ENCODE assay signal across 8 mouse cellular contexts in the genomic region with DNA sequence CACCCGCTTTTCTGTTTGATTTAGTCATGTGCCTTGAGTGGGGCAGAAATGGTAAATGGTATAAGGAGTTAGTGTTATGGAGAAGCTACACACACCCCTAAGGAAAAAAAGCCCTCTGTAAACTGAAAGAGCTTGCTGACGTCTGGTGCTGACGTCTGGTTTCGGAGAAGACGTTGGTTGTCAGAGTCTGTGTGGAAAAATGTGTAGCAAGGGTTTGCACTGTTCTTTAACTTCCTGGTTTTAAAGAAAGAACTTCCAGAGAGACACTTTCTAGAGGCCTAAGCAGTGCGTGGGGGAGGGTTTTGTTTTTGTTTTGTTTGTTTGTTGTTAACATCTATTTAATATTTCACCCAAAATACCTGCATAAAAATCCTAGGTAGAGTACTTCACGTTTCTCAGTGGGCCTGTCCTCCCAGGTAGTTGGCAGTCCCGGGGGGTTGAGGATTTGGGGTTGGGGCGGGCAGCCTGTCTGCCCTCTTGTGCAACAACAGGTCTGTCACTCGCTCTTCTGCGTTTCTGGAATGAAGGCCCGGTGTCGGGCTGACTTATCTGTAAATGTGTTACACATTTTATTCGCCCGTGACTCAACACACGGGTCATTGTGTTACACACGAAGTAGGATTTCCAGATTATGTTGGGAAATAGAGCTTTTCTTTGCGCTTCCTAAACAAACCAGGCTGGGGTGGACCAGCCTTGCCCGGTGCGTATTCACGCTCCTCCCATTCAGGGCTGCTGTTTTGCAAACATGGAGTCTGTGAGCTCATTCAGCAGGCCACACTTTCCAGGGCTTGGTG. TPM values are rescaled to one million over a fixed set of nuclear protein-coding genes. Genes with fewer than 3 reads are reported as not detected.
A peak's percentile ranks its signal among the peaks of the same experiment; 100 is the strongest.
DNase-seq lines count a peak whose midpoint lies in the region; ATAC-seq and TF ChIP-seq lines count a peak whose summit lies in the region.

No protein-coding gene starts in this region.

- WGBS in heart, embryonic 12.5 days: 58% methylated on average over 21 of the region's 21 CpGs
- WGBS in bone marrow, adult 2 months: 48% methylated on average over 21 of the region's 21 CpGs
- 50% methylated on average over 21 of the region's 21 CpGs for WGBS in kidney, postnatal 0 days

- H3K27ac ChIP-seq in heart, embryonic 12.5 days (ENCODE audit: poor library complexity, severe bottlenecking): no peak overlapping the region
- peak overlapping the region; percentile 72 for H3K27ac ChIP-seq in bone marrow, adult 2 months (ENCODE audit: control insufficient read depth, insufficient read depth, low read depth, low read length, poor library complexity)
- peak overlapping the region; percentile 62 for H3K27ac ChIP-seq in kidney, postnatal 0 days

- peaks cover 58% of the 10 kb centered on the region for H3K36me3 ChIP-seq in heart, embryonic 12.5 days
- H3K36me3 ChIP-seq in kidney, postnatal 0 days (ENCODE audit: insufficient read depth, low read length): peaks cover 29% of the 10 kb centered on the region

- no peak overlapping the region for H3K4me3 ChIP-seq in heart, embryonic 12.5 days
- H3K4me3 ChIP-seq in bone marrow, adult 2 months (replicated peaks; ENCODE audit: control insufficient read depth, low read depth, low read length): no peak overlapping the region
- H3K4me3 ChIP-seq in kidney, postnatal 0 days (replicated peaks; ENCODE audit: low read depth, low read length): no peak overlapping the region

- no peak for TF ChIP-seq CTCF in bone marrow, adult 2 months (IDR thresholded peaks at IDR 0.05; ENCODE audit: control insufficient read depth, insufficient read depth, low read length)
- TF ChIP-seq CTCF in kidney, postnatal 0 days (IDR thresholded peaks at IDR 0.05; ENCODE audit: low read depth): no peak

- peak overlapping the region; percentile 13; the same call in 1 of the 2 replicates for H3K9ac ChIP-seq in heart, embryonic 12.5 days
- H3K9ac ChIP-seq in kidney, postnatal 0 days (ENCODE audit: low read depth, low read length): no peak overlapping the region

- H3K9me3 ChIP-seq in heart, embryonic 12.5 days (replicated peaks): no peaks in the 10 kb centered on the region
- H3K9me3 ChIP-seq in kidney, postnatal 0 days (replicated peaks; ENCODE audit: low read length): no peaks in the 10 kb centered on the region

- H3K27me3 ChIP-seq in heart, embryonic 12.5 days (replicated peaks): no peaks in the 10 kb centered on the region
- no peaks in the 10 kb centered on the region for H3K27me3 ChIP-seq in kidney, postnatal 0 days (ENCODE audit: insufficient read depth, low read length)

- peak overlapping the region; percentile 45 for H3K4me2 ChIP-seq in heart, embryonic 12.5 days
- H3K4me2 ChIP-seq in kidney, postnatal 0 days (ENCODE audit: low read length): peak overlapping the region; percentile 24

- H3K4me1 ChIP-seq in heart, embryonic 12.5 days (replicated peaks): peaks cover 36% of the 10 kb centered on the region
- no peaks in the 10 kb centered on the region for H3K4me1 ChIP-seq in bone marrow, adult 2 months (ENCODE audit: control insufficient read depth, insufficient read depth, low read length)
- peaks cover 22% of the 10 kb centered on the region for H3K4me1 ChIP-seq in kidney, postnatal 0 days (replicated peaks; ENCODE audit: insufficient read depth, low read length)

- ATAC-seq in heart, embryonic 12.5 days (ENCODE audit: insufficient number of reproducible peaks, low FRiP score): no peak; the same call in 1 of the 2 replicates
- peak; percentile 22; the same call in 1 of the 2 replicates for ATAC-seq in kidney, postnatal 0 days (replicated peaks; ENCODE audit: low FRiP score, low read depth)
- no peak for ATAC-seq in inflammation-experienced regulatory T-cells, adult 6 months
- no peak for ATAC-seq in erythroid progenitor cell, adult 5-6 weeks (replicated peaks; ENCODE audit: low FRiP score, poor library complexity, severe bottlenecking)

- DNase-seq in heart, postnatal 4 days: no peak
- peak; percentile 30 for DNase-seq in kidney, postnatal 0 days (ENCODE audit: low spot score)
- peak; percentile 46 to 57 for DNase-seq in lung, postnatal 4 days
- DNase-seq in adrenal gland, adult 8-10 months: no peak

- TF ChIP-seq POLR2A in bone marrow, adult 2 months (IDR thresholded peaks at IDR 0.05; ENCODE audit: borderline replicate concordance, control insufficient read depth, low read depth, low read length): no peak

RNA-seq across cellular contexts. Expression of gene Ets2, which starts 6.5 kb away (rescaled TPM):
- 52.0 and 59.0 TPM in 2 replicates for polyA plus RNA-seq in heart, embryonic 12.5 days (2016; fragmentation: Nextera tagmentation; extraction: Ambion mirVana)
- 100 to 1,000 TPM; 106 to 110 TPM for total RNA-seq in heart, postnatal 4 days (2021)
- 5.5 and 12.0 TPM in 2 replicates for polyA plus RNA-seq in bone marrow, adult 2 months (2011; ENCODE audit: insufficient read depth, insufficient read length, low replicate concordance, missing spikeins)
- polyA plus RNA-seq in kidney, postnatal 0 days (2015; fragmentation: Nextera tagmentation; extraction: Ambion mirVana): 50.8 and 51.7 TPM in 2 replicates
- polyA plus RNA-seq in inflammation-experienced regulatory T-cells, adult 6 months (2017; shearing (Covaris generic)): 1 to 10 TPM; 2.4 to 4.0 (median 2.7) TPM
- total RNA-seq in adrenal gland, adult 8-10 months (2022): 10 to 100 TPM; 44.7 to 78.5 (median 58.4) TPM
- total RNA-seq in erythroid progenitor cell, adult 5-6 weeks (2015; ENCODE audit: low replicate concordance): 8.6 and 10.5 TPM in 2 replicates
- total RNA-seq in erythroid progenitor cell, adult 5-6 weeks (2017; ENCODE audit: low replicate concordance): 1.7 and 3.8 TPM in 2 replicates

Comparison
In these comparisons a context has a peak if more than half of its experiments do, and no peak if none do; other contexts are left out.
1. DNase-seq: peak in kidney, postnatal 0 days (single experiment) and lung, postnatal 4 days (2 of 2); none in heart, postnatal 4 days (single experiment) and adrenal gland, adult 8-10 months (single experiment).